Mouse (Mus musculus) midbrain, embryonic 15.5 days (tissue): ENCODE data around the gene Unk. TPM values are rescaled to one million over a fixed set of nuclear protein-coding genes. Genes with fewer than 3 reads are reported as not detected.

Source experiments
- ATAC-seq: fragments of 200-750 bp; cut with Nextera tagmentation; replicated peaks from 2 replicates; pipeline ENCODE4 v1.8.0; 2017; ENCODE audit warnings: moderate TSS enrichment
- H3K27ac ChIP-seq: fragments of 300-500 bp; sonication (generic); 2 replicates; pipeline ENCODE4 v1.5.1; 2015; ENCODE audit warnings: mild to moderate bottlenecking, inconsistent platforms
- H3K27me3 ChIP-seq: fragments of 300-500 bp; sonication (generic); replicated peaks from 2 replicates; pipeline ENCODE4 v1.6.1; 2015; ENCODE audit warnings: inconsistent platforms
- H3K36me3 ChIP-seq: fragments of 300-500 bp; sonication (generic); replicated peaks from 2 replicates; pipeline ENCODE4 v1.6.1; 2015; ENCODE audit warnings: inconsistent platforms
- H3K4me1 ChIP-seq: fragments of 300-500 bp; sonication (generic); 2 replicates; pipeline ENCODE4 v1.6.1; 2015; ENCODE audit warnings: inconsistent platforms
- H3K4me2 ChIP-seq: fragments of 300-500 bp; sonication (generic); 2 replicates; pipeline ENCODE4 v1.6.1; 2015; ENCODE audit warnings: inconsistent platforms, mild to moderate bottlenecking, moderate library complexity
- H3K4me3 ChIP-seq: fragments of 300-500 bp; sonication (generic); 2 replicates; pipeline ENCODE4 v1.5.1; 2015; ENCODE audit warnings: mild to moderate bottlenecking, inconsistent platforms
- H3K9ac ChIP-seq: fragments of 300-500 bp; sonication (generic); 2 replicates; pipeline ENCODE4 v1.6.1; 2015; ENCODE audit warnings: mild to moderate bottlenecking, inconsistent platforms
- H3K9me3 ChIP-seq: fragments of 300-500 bp; sonication (generic); 2 replicates; pipeline ENCODE4 v1.6.1; 2016; ENCODE audit warnings: inconsistent platforms
- WGBS: fragments of 180-500 bp; shearing (Covaris S2); methylation state at CpG from one replicate; pipeline ENCODE4 v1.1.7; 2015; ENCODE audit warnings: mixed read lengths; 5-methylcytosine and 5-hydroxymethylcytosine counted together
- polyA plus RNA-seq: library from polyadenylated mRNA; unstranded; fragments of >200 nt; fragmentation: Nextera tagmentation; extraction: Ambion mirVana; gene quantifications from 2 replicates; pipeline ENCODE4 v1.2.1, GENCODE M21; 2015

Gene Unk
- polyA plus RNA-seq, 1 experiment from 2014 or later: 39.7 TPM

DNA sequence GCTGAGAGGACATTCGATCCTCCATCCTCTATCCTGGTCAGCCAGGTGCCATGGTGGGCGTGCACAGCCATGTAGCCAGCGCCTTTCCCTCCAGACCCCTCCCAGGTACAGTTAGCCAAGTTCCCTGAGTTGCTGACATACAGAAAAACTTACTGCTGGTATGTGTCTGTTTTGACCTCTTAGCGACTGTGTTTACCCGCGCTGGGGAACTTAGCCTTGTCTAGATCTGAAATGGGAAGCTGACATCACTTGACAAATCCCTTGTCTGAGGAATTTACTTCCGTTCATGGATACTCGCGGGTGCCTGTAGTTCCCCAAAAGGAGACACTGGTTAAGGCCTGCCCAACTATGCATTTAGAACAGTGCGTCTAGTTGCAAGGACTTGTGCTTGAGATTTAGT is 80.4 kb downstream of the Unk start:
- Histone ChIP-seq H3K4me2 (peak overlapping the region; percentile 49), H3K36me3 (no peaks in the 10 kb centered on the region), H3K27ac (no peak overlapping the region), H3K4me3 (peak overlapping the region; percentile 35), H3K9me3 (no peaks in the 10 kb centered on the region), H3K27me3 (peaks cover 62% of the 10 kb centered on the region), H3K4me1 (peaks cover 32% of the 10 kb centered on the region), H3K9ac (no peak overlapping the region)
- WGBS: 27% methylated on average over 10 of the region's 10 CpGs
- ATAC-seq: no peak

Other genes starting within 250 kb of the Unk start
- gene Caskin2, start 216.7 kb upstream of the Unk start, polyA plus RNA-seq: 9.4 and 11.1 TPM in 2 replicates
- gene Tsen54, start 215.6 kb upstream of the Unk start, polyA plus RNA-seq: 24.8 and 27.9 TPM in 2 replicates
- 0.84 and 1.0 TPM in 2 replicates for gene Llgl2, start 206.3 kb upstream of the Unk start, polyA plus RNA-seq
- 0.03 and 0.10 TPM in 2 replicates for gene Myo15b, start 171.9 kb upstream of the Unk start, polyA plus RNA-seq
- 1.2 and 1.4 TPM in 2 replicates for gene Smim5, start 130.4 kb upstream of the Unk start, polyA plus RNA-seq
- gene Smim6, start 118.3 kb upstream of the Unk start, polyA plus RNA-seq: 1.0 and 1.1 TPM in 2 replicates
- 52.1 and 53.1 TPM in 2 replicates for gene Sap30bp, start 97.0 kb upstream of the Unk start, polyA plus RNA-seq
- 22.4 and 25.7 TPM in 2 replicates for gene Recql5, start 96.8 kb upstream of the Unk start, polyA plus RNA-seq
- 0.79 and 0.94 TPM in 2 replicates for gene Itgb4, start 55.6 kb upstream of the Unk start, polyA plus RNA-seq
- 53.2 and 58.5 TPM in 2 replicates for gene Galk1, start 17.6 kb upstream of the Unk start, polyA plus RNA-seq
- gene H3f3b, start 2.4 kb upstream of the Unk start, polyA plus RNA-seq: 2,073 and 2,119 TPM in 2 replicates
- gene Unc13d, start 47.6 kb downstream of the Unk start, polyA plus RNA-seq: 0.70 and 1.5 TPM in 2 replicates
- gene Wbp2, start 56.7 kb downstream of the Unk start, polyA plus RNA-seq: 165 and 173 TPM in 2 replicates
- 10.5 and 12.2 TPM in 2 replicates for gene Trim47, start 96.9 kb downstream of the Unk start, polyA plus RNA-seq
- 2.7 and 3.1 TPM in 2 replicates for gene Trim65, start 100.8 kb downstream of the Unk start, polyA plus RNA-seq
- gene Mrpl38, start 108.5 kb downstream of the Unk start, polyA plus RNA-seq: 81.7 and 85.1 TPM in 2 replicates
- 69.2 and 78.4 TPM in 2 replicates for gene Fbf1, start 137.8 kb downstream of the Unk start, polyA plus RNA-seq
- gene Ten1, start 168.5 kb downstream of the Unk start, polyA plus RNA-seq: 86.7 and 92.5 TPM in 2 replicates
- gene Acox1, start 168.7 kb downstream of the Unk start, polyA plus RNA-seq: 63.0 and 64.0 TPM in 2 replicates
- 0.84 and 0.96 TPM in 2 replicates for gene Evpl, start 207.8 kb downstream of the Unk start, polyA plus RNA-seq
- gene Srp68, start 243.9 kb downstream of the Unk start, polyA plus RNA-seq: 62.4 and 63.5 TPM in 2 replicates